Mouse (Mus musculus): ENCODE data around the gene Mgea5.

GRCm38 (mm10) chr19:45789888-45790874 lies 6.5 kb upstream of the Mgea5 start:
- TF ChIP-seq POLR2A (IDR thresholded peaks at IDR 0.05; ENCODE audit: insufficient read depth, low read length) (no peak), CTCF (IDR thresholded peaks at IDR 0.05; ENCODE audit: low read depth, low read length) (no peak), EP300 (IDR thresholded peaks at IDR 0.05; ENCODE audit: insufficient read depth, low read depth, low read length) (peak; percentile 86)
